Mouse (Mus musculus): ENCODE data around the gene Pctp.

GRCm38 (mm10) chr11:90007791-90008531 lies 5.3 kb upstream of the Pctp start:
- TF ChIP-seq EP300 (IDR thresholded peaks at IDR 0.05; ENCODE audit: low read depth): no peak
- TF ChIP-seq CTCF (IDR thresholded peaks at IDR 0.05; ENCODE audit: low read depth): no peak
